Mouse (Mus musculus) testis, postnatal 10 days (tissue): ENCODE data around the gene Ahnak.
"Not testable (repeated sequence)": the region's sequence is repeated elsewhere in the genome, so short reads cannot be mapped to it uniquely, and the experiment has no call there.

Source experiments
- DNase-seq: peaks from one replicate; pipeline ENCODE4 v3.0.0; 2021; ENCODE audit warnings: low spot score

Gene Ahnak

GRCm38 (mm10) chr19:8994813-8995607, 5.9 kb downstream of the Ahnak start:
- DNase-seq: no peak

GRCm38 (mm10) chr19:8996601-8997000, 7.5 kb downstream of the Ahnak start:
- no peak for DNase-seq

GRCm38 (mm10) chr19:8997546-8997945, 8.5 kb downstream of the Ahnak start:
- DNase-seq: peak; percentile 72

- no peak for DNase-seq
Measured at GRCm38 (mm10) chr19:8998546-8998945, 9.5 kb downstream of the Ahnak start.

- DNase-seq: no peak
Measured at GRCm38 (mm10) chr19:8999223-8999622, 10.1 kb downstream of the Ahnak start.

- not testable (repeated sequence) for DNase-seq
Measured at GRCm38 (mm10) chr19:9006915-9007314, 17.8 kb downstream of the Ahnak start.

GRCm38 (mm10) chr19:9019298-9019697, 30.2 kb downstream of the Ahnak start:
- no peak for DNase-seq

GRCm38 (mm10) chr19:9023021-9023778, 34.1 kb downstream of the Ahnak start:
- DNase-seq: no peak

GRCm38 (mm10) chr19:9025562-9026257, 36.6 kb downstream of the Ahnak start:
- DNase-seq: no peak

GRCm38 (mm10) chr19:9026634-9027033, 37.5 kb downstream of the Ahnak start:
- DNase-seq: no peak

GRCm38 (mm10) chr19:9027795-9028194, 38.7 kb downstream of the Ahnak start:
- no peak for DNase-seq

- DNase-seq: no peak
Measured at GRCm38 (mm10) chr19:9028375-9028774, 39.3 kb downstream of the Ahnak start.

GRCm38 (mm10) chr19:9029640-9030262, 40.7 kb downstream of the Ahnak start:
- DNase-seq: no peak

- DNase-seq: no peak
Measured at GRCm38 (mm10) chr19:9032502-9033129, 43.5 kb downstream of the Ahnak start.

- no peak for DNase-seq
Measured at GRCm38 (mm10) chr19:9033412-9034340, 44.6 kb downstream of the Ahnak start.

GRCm38 (mm10) chr19:9034480-9034879, 45.4 kb downstream of the Ahnak start:
- no peak for DNase-seq

- no peak for DNase-seq
Measured at GRCm38 (mm10) chr19:9035101-9035500, 46.0 kb downstream of the Ahnak start.

- DNase-seq: no peak
Measured at GRCm38 (mm10) chr19:9038136-9038535, 49.1 kb downstream of the Ahnak start.

GRCm38 (mm10) chr19:9039266-9039665, 50.2 kb downstream of the Ahnak start:
- DNase-seq: no peak

GRCm38 (mm10) chr19:9039928-9040327, 50.8 kb downstream of the Ahnak start:
- DNase-seq: no peak

- DNase-seq: no peak
Measured at GRCm38 (mm10) chr19:9040649-9041048, 51.6 kb downstream of the Ahnak start.
